Mouse (Mus musculus) adrenal gland, postnatal 4 days (tissue): ENCODE data around the gene Adora3. TPM values are rescaled to one million over a fixed set of nuclear protein-coding genes. Genes with fewer than 3 reads are reported as not detected.
A peak's percentile ranks its signal among the peaks of the same experiment; 100 is the strongest.

ENCODE experiments used
- DNase-seq, 2 experiments: peaks; one replicate each; pipeline ENCODE4 v3.0.0; 2021 to 2022; ENCODE audit warnings: low spot score in 2 of 2, mixed read lengths in 2 of 2
- total RNA-seq, 2 experiments: library from RNA; stranded (reverse); gene quantifications; 2 replicates each; pipeline ENCODE4 v1.2.3; 2021

The Adora3 gene
- total RNA-seq, 2 experiments from 2014 or later, result 0.17 to 0.25 TPM

DNA sequence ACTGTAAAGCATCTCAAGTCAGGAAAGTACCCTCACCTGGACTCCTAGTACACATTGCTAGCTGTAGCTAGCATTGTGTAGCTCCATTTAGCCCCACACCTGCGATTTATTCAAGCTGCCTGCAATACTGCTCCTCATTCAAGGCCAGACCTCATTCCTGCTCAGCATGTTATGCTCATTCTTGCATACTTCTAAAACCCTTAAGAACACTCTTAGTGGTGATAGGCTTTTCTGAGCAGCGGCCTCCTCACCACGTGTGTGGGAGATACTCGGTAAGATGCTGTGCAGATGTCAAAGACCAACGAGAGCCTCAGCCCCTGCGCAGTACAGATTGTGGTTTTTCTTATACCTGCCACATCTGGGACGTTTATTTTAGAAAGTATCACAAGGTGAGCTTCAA lies 59.2 kb downstream of the Adora3 start:
- DNase-seq, result no peak

DNA sequence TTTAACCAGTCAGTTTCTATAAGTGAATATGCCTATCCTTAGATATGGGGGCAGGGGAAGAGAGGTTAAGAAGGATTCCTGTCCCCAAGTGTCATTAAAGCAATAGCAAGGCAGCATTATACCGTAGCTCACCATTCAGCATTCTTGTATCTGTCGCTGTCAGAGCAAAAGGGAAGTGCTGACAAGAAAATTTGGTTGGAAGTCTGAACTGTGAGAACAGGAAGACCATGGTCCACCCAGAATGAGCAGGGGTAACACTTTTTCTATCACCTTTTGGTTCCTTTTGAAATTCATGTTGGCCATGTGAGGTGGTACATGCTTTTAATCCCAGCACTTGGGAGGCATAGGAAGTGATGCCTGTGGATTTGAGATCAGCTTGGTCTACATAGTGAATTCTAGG lies 60.4 kb downstream of the Adora3 start:
- DNase-seq, result no peak

DNA sequence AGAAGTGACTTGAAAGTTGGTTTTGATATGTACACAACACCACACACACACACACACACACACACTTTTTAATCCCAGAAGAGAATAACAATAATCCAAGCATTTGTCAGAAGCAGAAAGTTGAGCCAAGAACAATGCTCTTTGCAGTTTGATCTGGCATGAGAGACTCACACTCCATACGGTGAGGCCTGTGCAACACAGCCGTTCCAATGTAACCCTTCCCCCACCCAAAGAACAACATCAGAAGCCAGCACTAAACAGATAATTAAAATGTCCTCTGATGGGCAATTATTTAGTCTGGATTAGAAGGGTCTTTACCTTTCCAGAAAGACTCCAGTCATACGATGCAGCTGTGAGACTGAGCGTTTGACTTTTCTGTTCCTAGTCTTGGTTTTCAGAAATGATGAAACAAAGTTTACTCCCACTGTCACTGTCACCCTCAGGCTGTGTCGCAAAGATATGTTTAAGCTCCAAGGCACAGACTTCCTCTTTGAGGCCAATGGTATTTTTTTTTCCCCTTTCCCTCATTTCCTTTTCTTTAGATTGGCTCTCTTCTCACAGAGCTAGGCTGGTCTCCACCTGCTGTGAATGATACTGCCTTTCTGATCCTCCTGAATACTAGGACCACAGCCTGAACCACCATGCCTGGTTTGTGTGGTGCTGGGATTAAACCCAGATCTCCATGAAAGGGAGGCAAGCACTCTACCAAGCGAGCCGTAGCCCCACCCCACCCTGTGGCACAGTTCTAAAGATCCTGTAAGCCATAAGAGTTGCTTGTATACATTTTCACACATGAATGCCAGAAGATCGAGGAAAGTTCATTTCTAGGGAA lies 61.8 kb downstream of the Adora3 start, which contains the start of gene I830077J02Rik:
TSS of gene I830077J02Rik (minus strand) at position 425 of the 832 bp plus-strand sequence.
- DNase-seq, result no peak

DNA sequence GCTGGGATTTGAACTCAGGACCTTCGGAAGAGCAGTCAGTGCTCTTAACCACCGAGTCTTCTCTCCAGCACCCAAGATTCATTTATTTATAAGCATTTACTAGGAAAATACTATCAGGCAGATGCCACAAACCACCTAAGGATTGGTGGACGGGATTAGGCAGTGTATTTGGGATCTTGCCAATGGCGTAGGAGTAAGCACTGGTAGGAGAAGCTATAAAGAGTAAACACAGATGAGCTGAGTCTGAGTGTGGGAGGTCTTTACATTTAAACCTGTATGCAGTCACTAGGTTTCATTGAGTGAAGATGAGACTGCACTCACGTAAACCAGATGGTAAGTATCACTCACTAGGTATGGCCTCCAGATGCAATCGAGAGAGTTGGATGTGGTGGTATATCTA lies 63.3 kb downstream of the Adora3 start:
- no peak for DNase-seq

DNA sequence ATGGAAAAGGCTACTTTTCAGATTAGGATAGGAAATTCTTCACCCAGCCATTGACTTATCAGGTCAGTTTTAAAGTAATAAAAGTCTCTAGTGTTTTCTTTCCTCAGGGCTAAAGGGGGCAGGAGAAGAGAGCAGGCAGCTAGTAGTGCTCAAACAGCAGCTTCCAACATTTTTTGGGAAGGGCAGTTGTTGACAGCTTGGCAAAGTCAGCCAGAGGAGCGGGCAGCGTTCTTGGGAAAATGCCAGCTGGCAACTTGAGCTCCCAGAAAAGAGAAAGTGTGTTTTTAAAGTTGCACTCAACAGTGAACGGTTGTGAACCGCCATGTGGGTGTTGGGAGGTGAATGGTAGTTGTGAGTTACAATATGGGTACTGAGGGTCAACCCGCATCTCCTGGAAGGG lies 64.4 kb downstream of the Adora3 start:
- peak in 1 of 2 experiments; percentile 24 for DNase-seq

DNA sequence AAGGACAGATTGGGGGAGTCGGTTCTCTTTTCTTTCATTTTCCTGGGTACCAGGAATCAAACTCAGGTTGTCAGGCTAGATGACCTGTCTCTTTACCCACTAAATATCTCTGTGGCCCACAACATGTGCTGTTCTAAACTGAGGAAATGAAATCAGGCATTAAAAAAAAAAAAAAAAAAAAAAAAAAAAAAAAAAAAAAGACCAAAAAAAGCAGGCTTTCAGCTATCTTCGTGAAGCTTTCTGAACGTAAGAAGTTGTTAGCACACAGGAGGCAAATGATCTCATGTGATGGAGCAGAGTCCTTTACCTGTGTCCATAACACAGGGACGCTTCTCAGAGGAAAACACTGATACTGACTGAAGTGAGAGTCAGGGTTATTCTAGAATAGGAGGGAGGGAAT lies 65.5 kb downstream of the Adora3 start:
- DNase-seq, result no peak

DNA sequence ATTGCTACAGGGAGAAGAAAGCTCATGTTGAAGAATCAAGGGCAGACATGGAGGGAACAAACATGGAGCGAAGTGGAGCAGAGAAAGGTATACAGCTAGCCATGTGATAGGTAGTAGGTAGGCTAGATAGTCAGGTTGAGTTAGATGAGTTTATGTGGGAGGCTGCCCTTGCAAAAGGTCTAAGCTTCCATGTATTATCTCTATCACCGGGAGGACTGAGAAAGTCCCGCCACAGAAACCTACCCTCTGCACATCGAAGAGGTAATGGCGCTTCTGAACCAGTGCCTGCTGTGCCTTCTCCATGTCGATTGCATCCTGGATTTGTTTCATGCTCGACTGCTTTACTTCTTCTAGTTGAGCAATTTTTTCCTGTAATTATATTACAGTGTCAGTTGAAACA lies 80.7 kb downstream of the Adora3 start:
- DNase-seq, result no peak

DNA sequence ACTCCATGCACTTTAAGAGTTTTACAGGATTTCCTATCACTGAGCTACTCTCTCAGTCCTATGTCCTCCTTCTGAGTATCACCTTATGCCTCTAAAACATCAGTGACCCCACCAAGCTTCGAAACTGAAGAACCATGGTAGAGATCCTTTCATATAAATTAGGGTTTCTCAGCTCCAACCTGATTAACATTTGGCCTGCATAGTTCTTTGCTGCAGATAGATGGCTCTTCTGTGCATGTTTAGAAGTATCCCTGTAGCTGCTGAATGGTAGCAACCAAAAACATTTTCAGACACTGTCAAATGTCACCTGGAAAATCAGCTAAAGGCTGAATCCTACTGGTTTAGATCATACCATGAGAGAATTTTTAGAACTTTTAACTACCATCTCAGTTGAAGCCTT lies 86.6 kb downstream of the Adora3 start:
- no peak for DNase-seq

DNA sequence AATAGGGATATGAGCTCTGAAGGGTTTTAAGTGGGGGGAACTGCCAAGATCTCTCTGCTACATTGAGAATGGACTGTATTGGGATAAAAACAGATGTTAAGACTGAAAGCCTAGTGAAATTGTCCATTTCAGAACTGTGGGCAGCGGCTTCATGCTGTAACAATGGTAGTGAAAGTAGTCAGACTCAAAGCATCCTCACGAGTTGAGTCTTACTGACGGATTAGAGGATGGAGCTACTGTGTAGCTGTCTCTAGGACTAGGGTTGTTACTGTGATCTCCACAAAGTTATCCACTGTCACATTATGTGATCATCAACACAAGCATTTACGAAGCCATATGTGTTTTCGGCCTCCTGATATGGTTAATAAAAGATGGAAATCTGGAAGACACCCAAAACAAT lies 87.5 kb downstream of the Adora3 start:
- no peak for DNase-seq

Other genes with a start within 250 kb of the Adora3 start
- 10 to 100 TPM; 22.4 to 24.6 TPM for gene Ddx20, start 183.3 kb upstream of the Adora3 start, total RNA-seq
- gene Inka2, start 166.3 kb upstream of the Adora3 start, total RNA-seq, result 1 to 10 TPM; 3.5 to 3.8 TPM
- 100 to 1,000 TPM; 170 to 173 TPM for gene Rap1a, start 69.5 kb upstream of the Adora3 start, total RNA-seq
- gene Tmigd3, start within 50 bp of the Adora3 start, total RNA-seq, result under 1 TPM in 1 of 2 experiments, not detected in 1; 0.25 TPM
- 1 to 10 TPM in 1 of 2 experiments, under 1 TPM in 1; 0.78 to 1.0 TPM for gene I830077J02Rik, start 61.8 kb downstream of the Adora3 start, total RNA-seq
- gene Wdr77, start 88.5 kb downstream of the Adora3 start, total RNA-seq, result 10 to 100 TPM; 74.0 to 76.3 TPM
- gene Atp5f1, start 89.2 kb downstream of the Adora3 start, total RNA-seq, result 100 to 1,000 TPM; 328 to 331 TPM
- 1 to 10 TPM; 1.7 to 2.0 TPM for gene Ovgp1, start 102.9 kb downstream of the Adora3 start, total RNA-seq
- gene Pifo, start 143.8 kb downstream of the Adora3 start, total RNA-seq, result not detected
- not detected for gene Chil5, start 162.0 kb downstream of the Adora3 start, total RNA-seq
- gene Chia1, start 242.4 kb downstream of the Adora3 start, total RNA-seq, result not detected